Mouse (Mus musculus) adrenal gland (tissue): ENCODE data around the gene Iqsec1.

Experiments
- intact Hi-C: fragments of 180-260 bp; cut with DNase I; formaldehyde crosslinking; loops from one replicate; pipeline ENCODE4 v1.15.1; 2025

Iqsec1 gene

DNA sequence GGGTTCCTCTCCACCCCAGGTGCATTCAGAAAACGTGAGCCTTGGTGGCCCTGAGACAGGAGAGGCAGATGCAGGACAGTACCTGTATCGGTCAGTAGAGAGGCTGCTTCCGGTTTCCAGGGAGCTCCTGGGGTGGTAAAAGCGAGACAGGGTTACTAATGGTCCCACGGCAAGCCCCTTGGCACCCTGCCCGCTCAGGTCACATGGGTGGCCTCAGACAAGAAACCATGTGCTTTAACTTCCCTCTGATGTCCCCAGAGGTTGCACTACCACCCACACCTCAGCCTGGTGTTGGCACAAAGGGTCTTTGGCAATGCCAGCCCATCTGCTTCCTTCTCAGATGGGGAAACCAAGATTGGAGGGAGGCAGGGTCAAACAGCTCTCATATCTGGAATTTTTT lies 201.4 kb downstream of the Iqsec1 start:
- intact Hi-C loops: no loop called here

DNA sequence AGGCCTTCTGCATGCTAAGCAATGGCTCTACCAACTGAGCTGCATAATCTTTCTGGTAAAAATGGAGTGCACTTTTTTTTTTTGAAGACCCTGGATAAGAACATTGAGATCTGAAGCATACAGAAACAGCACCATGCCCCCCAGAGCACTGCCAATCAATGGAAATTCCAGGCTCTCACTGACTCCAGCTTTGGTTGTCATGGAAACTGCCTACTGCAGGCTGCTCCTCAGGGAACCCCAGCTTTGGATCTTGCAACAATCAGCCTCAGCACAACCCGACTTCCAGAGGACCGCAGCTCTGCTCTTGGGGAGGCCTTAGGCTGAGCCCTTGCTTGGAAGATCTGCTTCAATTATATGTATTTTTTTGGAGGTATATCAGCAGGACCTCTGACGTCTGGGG lies 201.9 kb downstream of the Iqsec1 start:
- intact Hi-C loops: no loop called here

DNA sequence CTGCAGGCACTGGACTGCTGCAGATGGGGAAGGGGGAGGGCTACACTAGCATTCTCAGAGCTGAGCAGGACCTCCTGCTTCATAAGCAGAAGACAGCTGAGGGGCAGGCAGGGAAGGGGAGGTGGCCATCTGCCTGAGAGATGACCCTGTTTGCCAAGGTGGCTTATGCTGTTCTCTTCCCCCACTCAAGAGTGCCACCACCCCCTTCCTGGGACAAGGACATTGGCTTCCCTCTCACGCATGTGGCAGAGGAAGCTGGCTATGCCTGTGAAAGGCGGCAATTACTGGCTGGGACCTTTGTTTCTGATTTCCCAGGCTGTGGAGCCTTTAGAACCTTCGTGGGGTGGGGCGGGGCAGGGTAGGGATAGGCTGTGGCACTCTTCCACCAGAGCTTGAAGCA lies 204.5 kb downstream of the Iqsec1 start:
- intact Hi-C loops: no loop called here

DNA sequence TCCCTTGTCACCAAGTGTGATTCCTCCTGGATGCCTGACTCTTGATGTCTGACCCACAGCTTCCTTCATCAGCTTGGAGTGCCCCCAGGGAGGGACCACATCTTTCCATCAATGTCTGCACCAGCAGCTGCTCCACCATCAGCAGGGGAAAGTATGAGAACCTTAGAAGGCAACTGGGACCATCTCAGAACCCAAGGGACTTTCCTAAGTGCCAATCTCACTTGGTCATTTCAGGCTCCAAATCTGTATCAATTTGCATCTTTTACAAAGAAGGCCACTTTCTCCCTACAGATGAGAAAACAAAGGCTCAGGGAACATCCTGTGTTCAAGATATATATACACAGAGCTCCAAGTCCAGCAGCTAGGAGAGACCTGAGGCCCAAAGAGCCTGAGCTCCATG lies 205.3 kb downstream of the Iqsec1 start:
- intact Hi-C loops: no loop called here

DNA sequence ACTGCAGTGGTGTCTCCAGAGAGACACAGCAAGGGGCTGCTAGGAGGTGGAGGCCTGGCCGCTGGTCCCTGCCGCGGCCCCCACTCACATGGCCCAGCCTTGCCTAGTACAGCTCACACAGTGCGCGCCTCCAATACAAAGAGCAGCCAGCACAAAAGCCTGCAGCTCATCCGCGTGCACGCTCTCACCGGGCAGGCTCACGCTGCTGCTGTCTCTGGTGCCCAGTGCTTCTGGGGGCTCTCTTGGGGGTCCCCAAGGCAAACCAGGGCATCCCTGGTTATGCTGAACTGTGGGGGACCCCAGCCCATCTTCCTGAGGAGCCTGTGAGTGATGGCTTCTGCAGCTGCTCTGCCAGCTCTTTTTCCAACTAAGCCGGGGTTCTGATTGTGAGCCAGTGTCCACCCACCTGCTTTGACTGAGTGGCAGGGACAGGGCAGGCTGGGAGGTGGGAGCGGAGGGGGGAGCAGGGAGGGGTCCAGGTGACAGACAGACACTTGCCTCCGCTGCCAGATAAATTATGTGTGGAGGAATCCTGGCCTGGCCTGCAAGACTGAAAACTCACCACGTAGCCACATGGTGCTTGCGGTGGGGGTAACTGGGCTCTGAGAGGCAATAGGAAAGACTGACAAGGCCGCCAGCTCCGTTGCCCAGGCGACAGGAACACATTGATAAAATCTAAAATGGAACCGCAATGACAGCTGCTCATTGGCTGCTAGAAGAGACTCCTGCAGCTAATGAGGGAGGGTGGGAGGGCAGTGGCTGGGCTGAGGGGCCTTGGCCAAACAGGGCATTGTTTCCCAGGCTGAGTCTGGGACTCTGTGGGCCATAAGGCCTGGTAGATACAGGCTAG lies 206.3 kb downstream of the Iqsec1 start:
- intact Hi-C loops: no loop called here

DNA sequence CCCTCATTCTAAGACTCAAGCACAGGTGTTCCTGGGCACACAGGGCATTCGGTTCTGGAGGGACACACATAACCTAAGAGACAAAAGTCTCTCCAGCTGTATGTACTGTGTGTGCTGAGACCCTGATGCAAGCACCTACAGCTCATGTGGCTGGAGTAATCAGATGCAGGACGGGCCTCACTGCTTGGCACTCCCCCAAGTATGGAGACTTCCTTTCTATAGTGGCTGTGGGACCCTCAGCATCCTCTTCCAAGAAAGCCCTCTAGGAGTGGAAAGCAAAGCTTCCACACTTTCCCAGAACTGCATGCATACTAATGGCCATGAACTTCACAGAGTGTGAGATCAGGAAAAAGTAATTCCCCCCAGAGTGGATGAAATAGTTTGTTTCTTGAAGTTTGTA lies 208.0 kb downstream of the Iqsec1 start:
- intact Hi-C loops: no loop called here

DNA sequence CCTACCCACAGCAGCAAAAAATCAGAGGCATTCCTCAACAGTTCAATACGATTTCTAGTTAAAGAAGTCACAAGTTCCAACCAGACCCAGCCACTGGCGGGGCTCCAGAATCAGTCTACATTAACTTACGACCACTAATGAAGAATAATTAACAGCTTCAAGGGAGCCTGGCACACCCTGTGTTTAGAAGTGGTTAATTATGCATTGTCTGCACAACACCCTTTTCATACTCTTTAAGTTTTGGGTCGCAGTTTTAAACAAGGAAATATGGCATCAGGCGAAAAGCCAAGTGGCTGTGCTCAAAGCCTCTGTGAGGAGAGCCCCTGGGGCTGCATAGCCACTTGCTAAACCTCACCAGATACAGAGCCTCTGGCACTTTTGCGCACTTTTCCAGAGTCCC lies 209.6 kb downstream of the Iqsec1 start:
- intact Hi-C loops: no loop called here

DNA sequence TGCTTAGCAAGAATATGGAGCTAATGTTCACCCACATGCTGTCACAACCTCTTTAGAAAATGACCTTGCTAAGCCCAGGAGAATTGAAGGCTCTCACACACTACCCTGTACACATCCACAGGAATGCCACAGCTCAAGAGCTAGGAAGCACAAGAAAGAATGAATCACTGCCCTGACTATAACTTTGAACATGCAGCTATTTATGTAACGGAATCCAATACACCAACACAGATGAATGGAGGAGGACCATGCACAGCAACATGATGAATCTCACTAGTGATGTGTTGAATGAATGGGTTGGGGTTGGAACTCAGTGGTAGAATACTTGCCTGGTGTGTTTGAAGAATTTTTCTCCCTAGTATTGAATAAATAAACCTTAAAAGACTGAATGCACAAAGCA lies 211.2 kb downstream of the Iqsec1 start:
- intact Hi-C loops: no loop called here

DNA sequence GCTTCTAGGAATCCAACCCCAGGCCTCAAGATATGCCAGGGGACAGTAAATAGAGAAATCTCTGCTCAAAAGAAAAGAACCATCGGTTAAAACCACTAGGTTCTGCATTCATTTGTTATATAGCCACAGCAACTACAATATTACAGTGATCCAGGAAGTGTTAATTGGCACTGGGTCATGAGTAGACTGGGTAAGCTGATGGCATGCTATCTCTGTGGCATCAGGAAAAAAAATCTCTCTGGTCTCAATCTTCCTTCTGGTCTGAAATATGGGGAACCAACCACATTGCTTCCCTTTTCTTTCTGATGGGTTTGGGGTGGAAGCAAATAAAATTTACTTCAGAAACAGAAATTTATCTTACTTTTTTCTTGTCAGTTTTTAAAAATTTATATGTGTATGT lies 212.9 kb downstream of the Iqsec1 start:
- intact Hi-C loops: no loop called here

DNA sequence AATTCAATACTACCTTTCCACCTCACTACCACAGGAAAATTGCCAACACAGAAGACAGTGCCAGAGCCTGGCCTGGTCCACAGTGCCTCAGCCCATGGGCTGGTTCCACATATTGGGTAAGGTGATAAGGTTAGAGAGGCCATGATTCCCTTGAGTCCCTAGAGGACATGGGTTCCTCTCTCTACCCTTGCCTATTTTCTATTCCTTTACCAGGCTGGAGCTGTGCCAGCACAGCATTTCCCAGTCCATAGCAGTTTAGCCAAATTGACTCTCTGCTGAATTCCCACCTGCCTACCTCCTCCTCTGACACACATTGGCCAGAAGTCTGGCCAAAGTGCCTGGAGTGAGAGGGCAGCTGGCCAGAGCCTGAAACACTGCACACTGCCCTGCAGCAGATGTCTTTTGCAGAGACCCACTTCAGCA lies 214.7 kb downstream of the Iqsec1 start:
- intact Hi-C loops: no loop called here

DNA sequence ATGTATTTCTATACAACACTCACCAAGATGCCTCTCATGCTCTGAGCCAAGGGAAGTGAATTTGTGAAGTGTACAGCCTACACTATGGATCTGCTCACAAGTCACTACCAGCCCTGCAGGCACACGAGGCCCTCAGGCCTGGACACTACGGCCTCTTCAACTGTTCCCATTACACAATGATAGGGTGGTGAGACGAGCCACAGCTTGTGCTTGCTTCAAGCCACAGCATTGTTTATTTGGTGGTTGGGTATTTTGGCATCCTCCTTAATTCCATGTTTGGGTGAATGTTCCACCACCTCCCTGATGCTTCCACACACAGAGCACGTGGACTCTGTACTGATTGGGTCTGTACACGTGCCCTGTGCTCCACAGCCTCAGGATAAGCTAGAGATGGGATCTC lies 216.4 kb downstream of the Iqsec1 start:
- intact Hi-C loops: no loop called here

DNA sequence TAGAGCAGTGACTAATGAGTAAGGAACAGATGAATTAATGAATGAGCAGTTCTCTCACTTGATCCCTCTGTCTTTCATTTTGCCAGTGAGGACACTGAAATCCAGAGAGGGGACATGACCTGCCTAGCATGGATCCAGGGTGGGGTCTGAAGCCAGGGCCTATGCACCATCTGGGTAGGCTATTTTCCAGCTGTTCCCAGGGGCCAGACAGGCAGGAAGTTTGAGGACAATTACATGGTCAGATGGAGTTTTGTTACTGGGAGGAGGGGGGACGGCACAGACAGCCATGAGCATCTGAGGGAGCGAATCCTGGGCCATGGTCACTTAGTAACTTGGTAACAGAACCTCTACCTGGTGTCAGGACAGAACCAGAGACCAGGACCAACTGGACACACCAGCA lies 220.0 kb downstream of the Iqsec1 start:
- intact Hi-C loops: no loop called here

DNA sequence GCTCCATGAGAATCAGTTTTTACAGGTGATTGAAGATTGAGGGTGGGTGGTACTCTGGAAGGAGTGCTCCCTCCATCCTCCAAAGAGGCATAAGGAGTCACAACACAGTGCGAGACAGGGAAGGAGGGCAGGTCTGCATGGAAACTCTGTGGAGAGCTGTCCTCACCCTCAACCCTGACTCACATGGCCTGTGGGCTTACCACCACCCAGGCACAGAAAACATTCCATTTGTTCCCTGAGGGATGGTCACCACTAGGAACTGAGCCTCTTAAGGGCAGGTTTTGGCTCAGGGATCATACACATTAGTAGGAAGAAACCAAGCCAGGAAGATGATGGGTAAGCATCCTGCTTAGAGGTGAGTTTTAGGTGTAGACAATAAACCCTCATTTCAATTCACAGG lies 220.6 kb downstream of the Iqsec1 start:
- intact Hi-C loops: no loop called here

DNA sequence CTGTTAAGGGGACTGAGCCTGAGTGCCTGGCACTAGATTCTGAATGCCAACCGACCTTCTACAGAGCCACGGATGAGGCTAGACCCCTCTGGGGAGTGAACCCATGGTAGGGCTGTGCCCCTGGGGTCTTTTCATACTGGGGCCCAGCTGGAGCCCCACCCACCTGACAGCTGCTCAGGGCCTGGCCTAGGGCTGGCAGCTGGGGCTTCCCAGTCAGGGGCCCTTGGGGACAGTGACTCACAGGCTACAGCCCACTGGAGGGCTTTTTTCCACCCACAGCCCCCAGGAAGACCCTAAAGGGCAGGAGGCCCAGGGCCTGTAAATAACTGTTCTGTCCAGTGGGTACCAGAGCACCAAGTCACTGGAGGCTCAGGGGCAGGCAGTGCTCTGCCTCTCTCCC lies 223.7 kb downstream of the Iqsec1 start:
- intact Hi-C loops: no loop called here

DNA sequence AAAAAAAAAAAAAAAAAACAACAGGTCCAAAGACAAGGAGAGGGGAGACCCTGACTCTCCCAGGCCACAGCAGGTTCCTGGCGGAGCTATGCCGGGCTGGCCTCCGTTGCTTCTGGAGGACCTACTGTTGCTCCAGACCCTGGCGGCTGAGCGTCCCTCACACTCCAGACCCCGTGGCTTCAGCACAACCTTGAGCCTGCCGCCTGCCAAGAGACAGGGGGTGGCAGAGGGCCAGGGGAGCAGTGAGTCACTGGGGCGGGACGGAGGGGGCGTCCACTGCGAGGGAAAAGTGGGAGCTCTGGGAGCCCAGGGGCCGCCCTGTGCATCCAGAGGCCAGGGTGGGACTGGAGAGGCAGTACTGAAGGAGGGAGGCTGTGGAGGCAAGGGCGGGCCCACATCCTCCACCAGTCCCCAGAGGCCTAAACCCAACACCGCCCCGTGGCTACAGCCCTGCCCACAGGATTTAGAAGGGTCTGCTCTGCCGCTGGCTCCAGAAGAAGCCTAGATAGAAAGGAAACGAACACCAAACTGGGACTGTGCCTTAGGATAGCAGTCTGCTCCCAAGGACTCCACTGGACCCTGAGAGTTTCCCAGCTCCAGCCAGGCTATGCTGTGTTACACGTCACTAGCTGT lies 224.4 kb downstream of the Iqsec1 start:
- intact Hi-C loops: no loop called here

DNA sequence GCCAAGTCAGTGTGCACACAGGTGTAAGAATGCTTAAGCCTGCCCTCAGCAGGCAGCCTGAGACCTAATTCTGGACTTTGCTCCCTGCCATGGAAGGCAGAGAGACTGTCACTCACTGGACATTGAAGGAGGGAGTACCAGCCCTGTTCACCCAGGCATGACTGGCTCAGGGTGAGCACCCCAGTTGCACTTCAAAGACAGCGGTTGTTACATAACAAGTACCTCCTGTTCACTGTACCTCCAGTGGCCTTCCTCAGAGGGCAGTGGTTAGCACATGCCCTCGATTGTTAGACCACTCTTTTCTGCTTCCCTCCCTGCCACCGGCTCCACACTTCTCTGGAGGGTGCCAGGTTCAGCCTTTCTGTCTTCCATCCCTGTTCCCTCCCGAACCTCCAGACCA lies 225.2 kb downstream of the Iqsec1 start:
- intact Hi-C loops: no loop called here

DNA sequence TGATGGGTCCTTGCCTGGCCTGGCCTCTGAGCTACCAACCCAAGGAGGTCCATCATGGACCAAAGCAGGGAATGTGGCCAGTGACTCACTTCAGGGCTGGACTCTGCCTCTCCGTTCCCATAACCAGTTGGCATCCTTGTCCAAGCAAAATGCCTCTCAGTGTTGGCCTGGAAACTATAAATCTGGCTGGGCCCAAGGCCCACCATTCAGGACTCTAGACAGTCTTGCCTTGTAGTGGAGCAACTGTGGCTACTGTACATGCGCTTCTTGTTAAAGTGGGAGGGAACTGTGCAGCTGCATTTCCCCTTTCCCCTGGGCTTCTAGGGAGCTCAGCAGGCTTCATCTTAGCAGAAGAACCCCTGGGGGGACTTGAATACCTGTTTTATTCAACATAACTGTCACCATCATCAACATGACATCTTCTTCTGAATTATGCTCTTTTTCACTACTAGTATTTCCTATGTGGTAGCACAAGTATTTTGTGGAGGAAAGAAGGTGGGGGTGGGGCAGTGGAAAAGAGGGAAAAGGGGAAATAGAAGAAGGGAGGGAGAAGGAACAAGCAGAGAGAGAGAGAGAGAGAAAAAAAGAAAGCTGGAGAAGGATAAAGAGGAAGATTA lies 226.3 kb downstream of the Iqsec1 start:
- intact Hi-C loops: no loop called here

DNA sequence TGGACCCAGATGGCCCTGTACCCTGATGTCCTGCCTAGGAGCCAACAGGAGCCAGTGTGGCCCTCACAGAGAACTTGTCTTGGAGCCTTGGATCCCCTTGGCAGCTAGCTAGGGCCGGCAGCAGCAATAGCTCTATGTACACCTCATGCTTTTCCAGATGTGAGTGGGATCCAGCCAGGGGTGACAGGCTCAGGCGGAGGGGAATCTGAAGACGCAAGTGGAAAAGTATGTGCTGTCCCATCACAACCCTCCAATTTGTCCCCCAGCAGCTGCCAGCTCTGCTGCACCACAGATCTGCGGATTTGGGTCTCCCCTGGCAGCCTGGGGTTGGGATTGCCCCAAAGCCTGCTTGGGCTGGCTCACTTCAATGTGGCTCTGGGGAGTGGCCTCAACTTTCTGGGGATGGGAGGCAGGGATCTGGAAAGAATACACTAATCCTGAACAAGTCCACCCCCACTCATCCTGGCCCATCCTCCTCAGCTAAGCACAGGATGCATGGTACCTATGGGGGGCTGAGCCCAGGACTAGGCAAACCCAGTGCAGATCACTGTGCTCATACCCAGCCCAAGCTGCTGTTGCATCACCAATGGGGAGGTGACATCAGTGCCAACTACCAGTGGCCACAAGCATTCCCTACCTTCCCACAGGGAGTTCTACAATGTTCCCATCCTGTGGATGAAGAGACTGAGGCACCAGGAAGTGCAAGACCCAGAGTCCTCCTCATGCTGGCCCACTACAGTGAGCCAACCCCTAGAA lies 227.0 kb downstream of the Iqsec1 start:
- intact Hi-C loops: no loop called here

DNA sequence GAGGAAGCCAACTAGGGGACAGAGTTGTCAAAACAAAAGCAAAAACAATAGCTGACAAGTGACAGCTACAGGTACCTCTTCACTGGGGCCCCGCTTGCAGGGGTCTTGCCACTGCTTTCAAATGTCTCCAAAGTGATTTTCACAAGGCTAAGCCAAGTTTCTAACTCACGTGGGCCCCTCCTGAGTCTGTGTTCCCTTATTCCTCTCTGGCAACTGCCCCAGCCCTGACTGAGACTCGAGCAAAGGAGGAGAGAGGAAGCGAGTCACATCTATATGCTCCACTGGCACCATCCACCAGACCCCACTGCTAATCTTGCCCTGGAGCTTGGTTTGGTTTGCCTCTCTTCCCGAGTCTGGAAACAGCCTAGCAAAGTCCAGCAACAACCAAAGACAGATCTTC lies 227.6 kb downstream of the Iqsec1 start:
- intact Hi-C loops: no loop called here

DNA sequence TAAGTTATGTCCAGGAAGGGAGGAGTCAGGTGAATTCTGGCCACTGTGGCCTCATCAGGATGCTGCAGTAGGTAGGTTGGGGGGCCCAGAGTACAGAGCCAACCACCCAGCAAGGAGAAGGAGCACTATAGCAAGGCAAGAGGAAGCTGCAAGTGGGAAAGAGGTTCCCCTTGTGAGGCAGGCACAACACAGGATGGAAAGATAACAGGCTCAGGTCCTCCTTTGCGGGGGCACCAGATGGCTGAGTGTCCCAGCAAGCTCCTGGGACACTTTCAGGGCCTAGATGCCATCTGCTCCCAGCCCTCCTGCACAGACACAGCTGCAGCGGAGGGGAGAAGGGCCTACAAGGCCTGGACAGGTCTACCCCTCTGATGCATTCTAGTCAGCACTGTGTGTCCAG lies 228.7 kb downstream of the Iqsec1 start:
- intact Hi-C loops: no loop called here

DNA sequence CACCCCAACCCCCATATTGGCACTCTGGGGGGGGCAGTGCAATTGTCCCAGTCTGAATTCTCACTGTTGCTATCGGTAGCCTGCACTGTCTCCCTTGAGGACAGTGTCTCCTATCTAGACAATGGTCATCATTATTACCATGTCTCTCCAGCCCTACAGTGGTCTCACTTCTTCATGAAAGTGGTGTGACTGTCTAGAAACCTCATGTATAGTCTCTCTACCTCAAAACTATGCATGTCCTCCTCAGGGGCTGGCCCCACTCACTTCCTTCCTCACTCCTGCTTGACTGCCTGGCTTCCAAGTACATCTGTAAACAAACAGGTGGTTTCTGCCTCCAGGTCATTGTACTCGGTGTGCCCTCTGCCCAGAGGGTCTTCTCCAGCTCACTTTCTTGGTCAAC lies 230.3 kb downstream of the Iqsec1 start:
- intact Hi-C loops: no loop called here

DNA sequence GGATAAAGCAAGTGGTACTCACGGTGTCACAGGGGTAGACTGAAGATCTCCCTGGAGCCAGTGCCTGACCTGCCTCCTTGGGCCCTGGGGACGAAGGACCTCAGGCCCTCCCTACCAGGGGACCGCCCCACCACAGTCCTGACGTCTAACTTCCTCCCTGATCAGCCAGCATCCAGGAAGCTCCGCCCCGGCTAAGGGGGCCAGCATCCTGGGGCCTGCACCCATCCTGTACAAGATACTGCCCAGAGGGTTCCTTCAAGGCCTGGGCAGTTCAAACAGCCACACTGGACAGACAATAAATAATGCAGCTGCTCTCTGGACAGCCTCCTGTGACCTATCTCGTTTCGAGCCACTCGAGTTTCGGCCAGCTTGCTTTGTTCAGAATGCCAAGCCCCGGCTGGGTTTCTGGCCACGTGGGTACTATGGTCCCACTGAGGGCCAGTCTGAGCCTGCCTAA lies 231.0 kb downstream of the Iqsec1 start:
- intact Hi-C loops: no loop called here
